Mouse (Mus musculus): ENCODE measurements at regions not wholly inside any gene's neighbourhood (a gene's known extent, or its start where the extent isn't known, plus 50 kb on each side); places are given as distances from the start of the nearest gene placed in this dataset.

- TF ChIP-seq NANOG (IDR thresholded peaks at IDR 0.05; ENCODE audit: borderline replicate concordance, low read length) (no peak), CTCF (conservative IDR thresholded peaks at IDR 0.05; ENCODE audit: low read length) (no peak), POU5F1 (IDR thresholded peaks at IDR 0.05; ENCODE audit: borderline replicate concordance, low read length) (no peak)
Measured at GRCm38 (mm10) chr4:48725660-48726348, 62.5 kb downstream of the Cavin4 start.

GRCm38 (mm10) chr4:48726349-48726835 lies 63.1 kb downstream of the Cavin4 start:
- Histone ChIP-seq H3K36me3 (ENCODE audit: insufficient read depth, low read length) (no peaks in the 10 kb centered on the region), H3K4me3 (replicated peaks; ENCODE audit: low read length) (no peak overlapping the region), H3K4me1 (replicated peaks; ENCODE audit: low read depth, low read length) (no peaks in the 10 kb centered on the region), H3K9me3 (ENCODE audit: low read length) (no peaks in the 10 kb centered on the region), H3K27me3 (ENCODE audit: insufficient read depth, low read length) (no peaks in the 10 kb centered on the region)
- TF ChIP-seq CTCF (conservative IDR thresholded peaks at IDR 0.05; ENCODE audit: low read length) = no peak
- no peak for TF ChIP-seq POU5F1 (IDR thresholded peaks at IDR 0.05; ENCODE audit: borderline replicate concordance, low read length)

More at GRCm38 (mm10) chr4:48725660-48726348, 62.5 kb downstream of the Cavin4 start:
- no peaks in the 10 kb centered on the region for H3K9me3 ChIP-seq (ENCODE audit: low read length)
- no peaks in the 10 kb centered on the region for H3K4me1 ChIP-seq (replicated peaks; ENCODE audit: low read depth, low read length)
- H3K36me3 ChIP-seq (ENCODE audit: insufficient read depth, low read length) = no peaks in the 10 kb centered on the region
- H3K27me3 ChIP-seq (ENCODE audit: insufficient read depth, low read length) = no peaks in the 10 kb centered on the region
- H3K4me3 ChIP-seq (replicated peaks; ENCODE audit: low read length) = no peak overlapping the region

GRCm38 (mm10) chr4:48734854-48735564 lies 71.7 kb downstream of the Cavin4 start:
- Histone ChIP-seq H3K4me1 (replicated peaks; ENCODE audit: low read depth, low read length) (no peaks in the 10 kb centered on the region), H3K27me3 (ENCODE audit: insufficient read depth, low read length) (no peaks in the 10 kb centered on the region), H3K36me3 (ENCODE audit: insufficient read depth, low read length) (no peaks in the 10 kb centered on the region), H3K9me3 (ENCODE audit: low read length) (no peaks in the 10 kb centered on the region), H3K4me3 (replicated peaks; ENCODE audit: low read length) (no peak overlapping the region)
- TF ChIP-seq POU5F1 (IDR thresholded peaks at IDR 0.05; ENCODE audit: borderline replicate concordance, low read length) (no peak), NANOG (IDR thresholded peaks at IDR 0.05; ENCODE audit: borderline replicate concordance, low read length) (no peak), CTCF (conservative IDR thresholded peaks at IDR 0.05; ENCODE audit: low read length) (no peak)

- H3K4me3 ChIP-seq (replicated peaks; ENCODE audit: low read length) = no peak overlapping the region
- TF ChIP-seq CTCF (conservative IDR thresholded peaks at IDR 0.05; ENCODE audit: low read length) (no peak), NANOG (IDR thresholded peaks at IDR 0.05; ENCODE audit: borderline replicate concordance, low read length) (no peak), POU5F1 (IDR thresholded peaks at IDR 0.05; ENCODE audit: borderline replicate concordance, low read length) (no peak)
- no peaks in the 10 kb centered on the region for H3K36me3 ChIP-seq (ENCODE audit: insufficient read depth, low read length)
- H3K27me3 ChIP-seq (ENCODE audit: insufficient read depth, low read length) = no peaks in the 10 kb centered on the region
- H3K4me1 ChIP-seq (replicated peaks; ENCODE audit: low read depth, low read length) = no peaks in the 10 kb centered on the region
- H3K9me3 ChIP-seq (ENCODE audit: low read length) = no peaks in the 10 kb centered on the region
Measured at GRCm38 (mm10) chr4:48746237-48746636, 82.9 kb downstream of the Cavin4 start.

- no peaks in the 10 kb centered on the region for H3K9me3 ChIP-seq (ENCODE audit: low read length)
- TF ChIP-seq NANOG (IDR thresholded peaks at IDR 0.05; ENCODE audit: borderline replicate concordance, low read length) (no peak), CTCF (conservative IDR thresholded peaks at IDR 0.05; ENCODE audit: low read length) (no peak), POU5F1 (IDR thresholded peaks at IDR 0.05; ENCODE audit: borderline replicate concordance, low read length) (no peak)
- no peaks in the 10 kb centered on the region for H3K4me1 ChIP-seq (replicated peaks; ENCODE audit: low read depth, low read length)
- H3K36me3 ChIP-seq (ENCODE audit: insufficient read depth, low read length) = no peaks in the 10 kb centered on the region
- no peak overlapping the region for H3K4me3 ChIP-seq (replicated peaks; ENCODE audit: low read length)
- H3K27me3 ChIP-seq (ENCODE audit: insufficient read depth, low read length) = no peaks in the 10 kb centered on the region
Measured at GRCm38 (mm10) chr4:48749566-48749965, 86.3 kb downstream of the Cavin4 start.

- TF ChIP-seq CTCF (conservative IDR thresholded peaks at IDR 0.05; ENCODE audit: low read length) = no peak
- TF ChIP-seq NANOG (IDR thresholded peaks at IDR 0.05; ENCODE audit: borderline replicate concordance, low read length) = no peak
- TF ChIP-seq POU5F1 (IDR thresholded peaks at IDR 0.05; ENCODE audit: borderline replicate concordance, low read length) = no peak
- no peaks in the 10 kb centered on the region for H3K27me3 ChIP-seq (ENCODE audit: insufficient read depth, low read length)
- no peaks in the 10 kb centered on the region for H3K4me1 ChIP-seq (replicated peaks; ENCODE audit: low read depth, low read length)
- no peaks in the 10 kb centered on the region for H3K9me3 ChIP-seq (ENCODE audit: low read length)
- H3K4me3 ChIP-seq (replicated peaks; ENCODE audit: low read length) = no peak overlapping the region
- no peaks in the 10 kb centered on the region for H3K36me3 ChIP-seq (ENCODE audit: insufficient read depth, low read length)
Measured at GRCm38 (mm10) chr4:48750087-48750486, 86.8 kb downstream of the Cavin4 start.

GRCm38 (mm10) chr4:48754466-48755171 lies 91.3 kb downstream of the Cavin4 start:
- Histone ChIP-seq H3K4me1 (replicated peaks; ENCODE audit: low read depth, low read length) (no peaks in the 10 kb centered on the region), H3K36me3 (ENCODE audit: insufficient read depth, low read length) (no peaks in the 10 kb centered on the region), H3K4me3 (replicated peaks; ENCODE audit: low read length) (no peak overlapping the region), H3K27me3 (ENCODE audit: insufficient read depth, low read length) (no peaks in the 10 kb centered on the region), H3K9me3 (ENCODE audit: low read length) (0 out of 2 replicates have a peak, but pooled peaks cover 5% of the 10 kb centered on the region)
- TF ChIP-seq CTCF (conservative IDR thresholded peaks at IDR 0.05; ENCODE audit: low read length) (no peak), POU5F1 (IDR thresholded peaks at IDR 0.05; ENCODE audit: borderline replicate concordance, low read length) (no peak), NANOG (IDR thresholded peaks at IDR 0.05; ENCODE audit: borderline replicate concordance, low read length) (no peak)

GRCm38 (mm10) chr4:48760625-48761024 lies 97.3 kb downstream of the Cavin4 start:
- Histone ChIP-seq H3K4me3 (replicated peaks; ENCODE audit: low read length) (no peak overlapping the region), H3K36me3 (ENCODE audit: insufficient read depth, low read length) (no peaks in the 10 kb centered on the region), H3K9me3 (ENCODE audit: low read length) (0 out of 2 replicates have a peak, but pooled peaks cover 5% of the 10 kb centered on the region), H3K27me3 (ENCODE audit: insufficient read depth, low read length) (no peaks in the 10 kb centered on the region), H3K4me1 (replicated peaks; ENCODE audit: low read depth, low read length) (no peaks in the 10 kb centered on the region)
- no peak for TF ChIP-seq POU5F1 (IDR thresholded peaks at IDR 0.05; ENCODE audit: borderline replicate concordance, low read length)
- TF ChIP-seq NANOG (IDR thresholded peaks at IDR 0.05; ENCODE audit: borderline replicate concordance, low read length) = no peak
- no peak for TF ChIP-seq CTCF (conservative IDR thresholded peaks at IDR 0.05; ENCODE audit: low read length)

Data from E14TG2a.4 (cell line).